Mouse (Mus musculus) adrenal gland, postnatal 14 days (tissue): ENCODE results near the gene Aire. TPM values are rescaled to one million over a fixed set of nuclear protein-coding genes. Genes with fewer than 3 reads are reported as not detected.

Source experiments
- DNase-seq: peaks from one replicate; pipeline ENCODE4 v3.0.0; 2021; ENCODE audit warnings: mixed read lengths
- total RNA-seq: library from RNA; stranded (reverse); gene quantifications from 2 replicates; pipeline ENCODE4 v1.2.3, GENCODE M21; 2021

Aire gene
- total RNA-seq, 1 experiment from 2014 or later, result not detected

DNA sequence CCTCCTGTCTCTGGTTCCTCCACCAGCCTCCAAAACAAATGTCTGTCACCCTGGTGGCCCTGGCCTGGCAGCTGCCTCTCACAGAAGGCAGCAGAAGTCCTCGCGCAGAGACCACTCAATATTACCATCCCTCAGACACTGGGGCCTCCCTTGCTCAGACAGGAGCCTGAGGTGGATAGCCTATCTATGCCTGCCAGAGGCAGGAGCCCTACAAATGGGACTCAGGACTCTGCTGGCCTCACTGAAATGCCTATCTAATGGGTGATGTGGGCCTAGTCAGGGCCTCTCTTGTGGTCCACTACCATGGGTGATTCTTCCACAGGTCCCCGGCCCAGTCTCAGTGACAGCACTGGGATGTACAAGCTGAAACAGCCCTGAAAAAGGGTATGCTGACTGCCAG lies 35.2 kb downstream of the Aire start:
- DNase-seq, result no peak

DNA sequence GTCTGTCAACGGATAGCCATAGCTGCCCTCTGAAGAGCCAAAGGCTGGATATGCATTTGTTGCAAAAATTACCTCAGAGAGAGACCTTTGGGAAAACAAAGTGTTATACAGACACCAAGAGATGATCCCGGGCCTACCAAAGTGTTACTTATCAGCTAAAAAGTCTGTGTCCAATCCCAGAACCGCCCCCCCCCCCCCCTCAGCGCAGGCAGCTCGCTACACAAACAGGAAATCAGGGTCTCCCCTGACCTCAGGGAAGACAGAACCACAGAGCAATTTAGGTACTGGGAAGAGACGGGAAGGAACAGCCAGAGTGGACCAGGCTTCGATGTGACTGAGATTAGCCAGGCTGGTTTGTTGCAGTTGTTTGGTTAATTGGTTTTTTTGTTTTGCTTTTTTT lies 36.2 kb downstream of the Aire start:
- DNase-seq, result no peak

DNA sequence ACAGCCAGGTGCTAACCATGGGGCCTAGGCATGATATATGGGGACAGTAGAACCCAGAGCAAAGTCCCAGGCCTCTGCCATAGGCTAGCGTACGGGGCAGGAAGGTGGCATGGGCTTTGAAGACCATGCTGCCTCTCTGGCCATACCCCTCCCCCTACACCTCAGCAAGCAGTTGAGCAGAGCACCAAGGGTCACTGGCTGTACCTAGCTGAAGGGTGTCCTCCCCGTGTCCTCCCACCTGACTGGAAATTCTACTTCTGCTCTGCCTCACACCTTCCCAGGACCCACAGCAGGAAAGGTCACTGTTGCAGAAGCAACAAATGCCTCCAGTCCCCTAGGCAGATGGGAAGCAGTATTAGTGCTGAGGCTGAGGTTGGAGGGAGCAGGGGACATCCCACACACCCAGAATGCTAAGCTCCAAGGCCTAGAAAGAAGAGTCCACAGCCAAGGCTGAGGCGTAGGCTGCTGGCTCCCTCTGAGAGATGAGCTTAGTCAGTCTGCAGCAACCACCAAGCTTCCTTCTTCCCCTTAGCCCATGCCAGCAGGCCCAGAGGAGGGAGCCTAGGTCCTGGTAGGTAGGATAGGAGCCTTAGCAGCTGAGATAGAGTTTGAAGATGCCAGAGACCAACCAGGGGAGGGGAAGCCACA lies 37.5 kb downstream of the Aire start:
- no peak for DNase-seq

DNA sequence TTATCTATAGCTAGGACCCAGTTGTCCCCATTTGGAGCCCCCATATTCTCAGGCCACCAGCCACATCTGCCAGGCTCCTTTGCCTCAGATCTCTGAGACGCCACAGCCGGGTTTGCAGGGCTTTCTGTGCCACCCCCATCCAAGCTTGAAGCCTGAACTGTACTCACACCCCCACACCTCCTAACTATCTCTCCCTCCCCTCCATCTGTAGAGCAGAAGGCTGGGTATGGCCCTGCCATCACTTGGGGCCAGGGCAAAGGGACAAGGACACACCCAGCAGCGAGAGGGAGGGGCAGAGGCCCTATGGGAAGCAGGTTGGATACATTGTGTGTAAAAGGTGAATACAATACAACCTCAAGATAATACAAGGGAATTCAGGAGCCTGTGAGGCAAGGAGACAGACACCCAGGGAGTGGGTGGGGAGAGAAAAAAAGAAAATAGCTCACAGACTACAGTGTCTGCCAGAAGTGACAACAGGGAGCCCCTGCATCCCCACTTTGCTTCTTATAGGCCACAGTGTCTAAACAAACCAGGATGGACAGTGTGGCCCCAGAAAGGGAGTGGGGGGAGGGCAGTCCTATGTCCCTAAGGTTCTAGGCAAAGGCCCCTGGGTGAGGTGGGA lies 38.8 kb downstream of the Aire start:
- no peak for DNase-seq

DNA sequence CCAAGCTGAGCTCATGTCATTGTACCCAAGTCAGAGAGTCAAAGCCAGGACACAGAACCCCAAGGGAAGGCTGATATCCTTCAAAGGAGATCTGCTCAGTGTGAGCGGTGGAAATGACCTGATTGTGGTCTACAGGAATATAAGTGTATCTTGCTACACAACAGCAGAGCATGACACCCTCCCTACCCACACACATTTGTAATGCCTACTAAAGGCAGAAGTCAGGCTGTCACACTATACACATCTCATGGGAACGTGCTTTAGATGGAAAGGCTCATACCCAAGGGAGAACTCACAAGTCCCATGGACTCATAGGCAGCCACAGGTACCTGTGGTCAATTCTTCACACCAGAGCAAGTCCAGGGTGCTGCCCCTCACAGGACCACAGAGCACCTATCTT lies 41.1 kb downstream of the Aire start:
- DNase-seq, result no peak

DNA sequence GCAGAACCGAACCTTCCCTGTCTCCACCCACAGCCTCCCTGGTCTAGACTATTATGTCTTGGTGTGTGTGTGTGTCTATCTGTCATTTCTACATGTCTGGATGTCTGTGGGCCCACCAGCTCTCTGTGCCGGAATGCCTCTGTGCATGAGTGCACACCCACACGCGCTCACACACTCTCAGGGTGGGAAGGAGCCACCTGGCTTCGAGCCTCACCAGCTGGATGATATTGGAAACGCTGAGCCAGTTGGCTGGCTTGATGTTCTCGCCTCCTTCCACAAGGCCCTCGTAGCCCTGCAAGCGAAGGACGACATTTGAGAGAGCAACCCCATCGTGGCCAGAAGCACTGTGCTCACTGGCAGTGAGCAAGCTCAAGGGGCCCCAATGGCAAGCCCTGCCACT lies 41.6 kb downstream of the Aire start:
- no peak for DNase-seq

DNA sequence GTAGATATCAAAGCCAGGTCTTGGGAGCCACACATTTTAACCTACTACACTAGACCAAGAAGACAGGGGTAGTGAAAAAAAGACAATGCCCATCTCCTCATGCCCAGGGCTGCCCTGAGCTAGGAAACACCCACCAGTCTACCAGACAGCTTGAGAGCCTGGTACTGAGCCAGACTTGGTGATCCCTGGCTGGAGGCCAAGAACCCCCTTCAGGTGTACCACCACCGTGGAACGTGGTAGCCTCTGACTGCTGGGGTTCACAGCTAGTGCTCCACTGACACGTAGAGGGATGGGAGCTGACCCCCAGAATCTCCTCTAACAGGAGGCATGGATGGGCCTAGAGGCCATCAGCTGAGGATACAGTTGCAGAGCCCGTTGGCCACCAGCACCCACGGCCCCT lies 43.2 kb downstream of the Aire start:
- DNase-seq, result no peak

DNA sequence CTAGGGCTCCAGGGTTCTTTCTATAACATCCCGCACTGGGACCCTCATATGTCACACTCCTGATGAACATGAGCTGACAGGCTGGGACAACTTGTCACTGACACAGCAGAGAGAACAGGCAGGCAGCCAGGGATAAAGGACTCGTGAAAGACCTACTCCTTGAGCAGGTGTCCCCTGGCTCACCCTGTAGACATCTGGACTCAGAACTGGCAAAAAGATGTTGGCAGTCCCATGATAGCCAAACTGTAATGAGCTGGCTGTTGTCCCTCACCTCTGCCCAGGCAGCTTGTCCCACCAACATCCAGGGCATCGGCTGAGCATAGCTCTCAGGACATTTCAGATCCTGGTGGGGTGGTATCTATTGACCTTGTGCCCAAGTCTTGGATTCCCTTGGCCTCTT lies 47.8 kb downstream of the Aire start:
- DNase-seq, result no peak

DNA sequence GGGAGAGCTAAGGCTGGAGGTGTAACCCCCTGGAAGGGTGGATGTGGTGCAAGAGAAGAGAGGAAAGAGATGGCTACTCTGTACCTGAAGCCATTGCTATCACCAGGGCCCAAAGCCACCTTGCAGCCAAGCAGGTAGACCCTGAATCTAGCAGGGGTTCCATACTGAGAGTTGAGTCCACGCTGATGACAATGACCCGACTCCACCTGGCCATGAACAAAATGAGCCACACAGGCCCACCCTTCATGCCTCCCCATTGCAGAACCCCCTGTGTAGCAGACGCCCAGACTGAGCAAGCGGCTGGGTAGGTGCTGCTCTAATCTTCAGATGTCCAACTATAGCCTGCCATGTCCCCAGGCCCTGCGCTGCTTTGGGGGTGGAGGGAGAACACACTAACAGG lies 57.6 kb downstream of the Aire start:
- DNase-seq, result no peak

DNA sequence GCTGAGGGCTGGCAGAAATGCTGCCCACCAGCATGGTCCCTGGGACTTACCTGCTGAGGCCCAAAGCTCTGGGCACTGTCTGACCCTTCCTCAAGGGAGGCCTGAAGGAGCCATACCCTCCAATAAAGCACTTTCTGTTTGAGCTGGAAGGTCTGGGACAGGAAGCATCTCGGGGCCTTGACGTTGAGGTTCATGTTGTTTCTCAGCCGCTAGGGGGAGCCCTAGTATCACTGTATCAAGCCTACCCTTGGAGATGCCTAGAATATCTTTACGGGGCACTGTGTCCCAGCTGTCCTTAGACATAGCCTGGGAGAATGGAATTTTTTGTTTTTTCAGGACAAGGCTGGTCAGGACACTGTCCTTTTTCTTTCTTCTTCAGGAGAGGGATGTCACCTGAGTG lies 58.8 kb downstream of the Aire start:
- DNase-seq, result peak; percentile 89

Other genes starting within 250 kb of the Aire start
- gene Gm9639, start 248.5 kb downstream of the Aire start, total RNA-seq, result not detected in 2 replicates
- gene Gm19668, start 244.5 kb downstream of the Aire start, total RNA-seq, result not detected in 2 replicates
- gene Gm9507, start 231.8 kb downstream of the Aire start, total RNA-seq, result not detected in 2 replicates
- not detected in 2 replicates for gene Gm2696, start 228.9 kb downstream of the Aire start, total RNA-seq
- gene Krtap10-4, start 216.5 kb downstream of the Aire start, total RNA-seq, result not detected in 2 replicates
- gene Krtap10-10, start 207.7 kb downstream of the Aire start, total RNA-seq, result not detected in 2 replicates
- not detected in 2 replicates for gene Gm36176, start 196.8 kb downstream of the Aire start, total RNA-seq
- gene Gm10318, start 190.8 kb downstream of the Aire start, total RNA-seq, result not detected in 2 replicates
- not detected in 2 replicates for gene Gm3285, start 181.6 kb downstream of the Aire start, total RNA-seq
- 7.6 and 14.0 TPM in 2 replicates for gene Lrrc3, start 141.1 kb downstream of the Aire start, total RNA-seq
- 2.4 and 4.8 TPM in 2 replicates for gene Trpm2, start 73.0 kb downstream of the Aire start, total RNA-seq
- gene 1810043G02Rik, start 65.1 kb downstream of the Aire start, total RNA-seq, result 15.4 and 17.5 TPM in 2 replicates
- gene Pfkl, start 33.5 kb downstream of the Aire start, total RNA-seq, result 144 and 165 TPM in 2 replicates
- 7.2 and 8.4 TPM in 2 replicates for gene Dnmt3l, start 1.7 kb downstream of the Aire start, total RNA-seq
- gene Icosl, start 25.7 kb upstream of the Aire start, total RNA-seq, result 9.8 and 19.8 TPM in 2 replicates
- 249 and 251 TPM in 2 replicates for gene D10Jhu81e, start 126.2 kb upstream of the Aire start, total RNA-seq
- gene Pwp2, start 141.5 kb upstream of the Aire start, total RNA-seq, result 16.5 and 17.9 TPM in 2 replicates
- gene Trappc10, start 201.0 kb upstream of the Aire start, total RNA-seq, result 47.2 and 53.7 TPM in 2 replicates